Mouse (Mus musculus) ES-Bruce4 (cell line): ENCODE results near the gene Tm6sf1. TPM values are rescaled to one million over a fixed set of nuclear protein-coding genes. Genes with fewer than 3 reads are reported as not detected.

Experiments used
- H3K27ac ChIP-seq: 2 replicates; pipeline ENCODE4 v1.5.1; 2012; ENCODE audit warnings: low read length, inconsistent platforms; ENCODE audit not compliant: insufficient read depth
- H3K27me3 ChIP-seq: 2 replicates; pipeline ENCODE4 v1.6.1; 2012; ENCODE audit warnings: mild to moderate bottlenecking, low read length, inconsistent platforms; ENCODE audit not compliant: control insufficient read depth, poor library complexity, insufficient read depth, severe bottlenecking
- H3K36me3 ChIP-seq: 2 replicates; pipeline ENCODE4 v1.6.1; 2012; ENCODE audit warnings: inconsistent platforms, mild to moderate bottlenecking, low read length, moderate library complexity; ENCODE audit not compliant: control insufficient read depth, poor library complexity, insufficient read depth, severe bottlenecking
- H3K4me1 ChIP-seq: one replicate; pipeline ENCODE4 v1.8.1; 2011; ENCODE audit warnings: low read length; ENCODE audit not compliant: control insufficient read depth, insufficient read depth
- H3K4me3 ChIP-seq: 2 replicates; pipeline ENCODE4 v1.5.1; 2011; ENCODE audit warnings: low read depth, mild to moderate bottlenecking, low read length
- H3K9ac ChIP-seq: 2 replicates; pipeline ENCODE4 v1.6.1; 2012; ENCODE audit warnings: low read depth, mild to moderate bottlenecking, inconsistent platforms; ENCODE audit not compliant: poor library complexity, severe bottlenecking
- H3K9me3 ChIP-seq: replicated peaks from 2 replicates; pipeline ENCODE4 v1.6.1; 2012; ENCODE audit warnings: mild to moderate bottlenecking, low read length, inconsistent platforms; ENCODE audit not compliant: control insufficient read depth, poor library complexity, insufficient read depth, severe bottlenecking
- CTCF ChIP-seq: IDR thresholded peaks from one replicate; pipeline ENCODE4 v1.8.1; 2011; ENCODE audit warnings: low read depth, low read length
- EP300 ChIP-seq: IDR thresholded peaks from 2 replicates; pipeline ENCODE4 v1.6.1; 2011; ENCODE audit warnings: low read depth, low read length; ENCODE audit not compliant: insufficient read depth
- POLR2A ChIP-seq: IDR thresholded peaks from one replicate; pipeline ENCODE4 v1.8.1; 2011; ENCODE audit warnings: low read length; ENCODE audit not compliant: insufficient read depth
- polyA plus RNA-seq: library from polyadenylated mRNA; stranded (reverse); fragments of >200 nt; gene quantifications from 2 replicates; pipeline ENCODE4 v1.2.4, GENCODE M21; 2011; ENCODE audit warnings: low read depth; ENCODE audit not compliant: missing spikeins, insufficient read depth, insufficient read length

The Tm6sf1 gene
- polyA plus RNA-seq, 1 experiment: 10.1 TPM

GRCm38 (mm10) chr7:81854568-81855307 lies 4.1 kb upstream of the Tm6sf1 start:
- H3K27ac ChIP-seq: no peak overlapping the region
- TF ChIP-seq EP300 (no peak), POLR2A (no peak), CTCF (no peak)
- H3K4me1 ChIP-seq: no peaks in the 10 kb centered on the region
- H3K9me3 ChIP-seq: no peaks in the 10 kb centered on the region
- no peaks in the 10 kb centered on the region for H3K36me3 ChIP-seq
- no peak overlapping the region for H3K9ac ChIP-seq
- H3K27me3 ChIP-seq: peaks cover 6% of the 10 kb centered on the region
- H3K4me3 ChIP-seq: no peak overlapping the region

GRCm38 (mm10) chr7:81855694-81856093 lies 3.1 kb upstream of the Tm6sf1 start, which contains the start of gene Gm10160:
Gm10160 (minus strand) TSS chr7:81855794.
- H3K4me1 ChIP-seq: no peaks in the 10 kb centered on the region
- no peaks in the 10 kb centered on the region for H3K36me3 ChIP-seq
- TF ChIP-seq EP300: no peak
- no peak for TF ChIP-seq CTCF
- no peak for TF ChIP-seq POLR2A

GRCm38 (mm10) chr7:81856221-81856620 lies 2.6 kb upstream of the Tm6sf1 start:
- no peaks in the 10 kb centered on the region for H3K4me1 ChIP-seq
- H3K27ac ChIP-seq: no peak overlapping the region
- no peak overlapping the region for H3K9ac ChIP-seq
- TF ChIP-seq POLR2A (no peak), CTCF (no peak), EP300 (no peak)
- H3K4me3 ChIP-seq: no peak overlapping the region
- H3K9me3 ChIP-seq: no peaks in the 10 kb centered on the region
- peaks cover 7% of the 10 kb centered on the region for H3K27me3 ChIP-seq
- no peaks in the 10 kb centered on the region for H3K36me3 ChIP-seq

More at GRCm38 (mm10) chr7:81855694-81856093, 3.1 kb upstream of the Tm6sf1 start, which contains the start of gene Gm10160:
- Histone ChIP-seq H3K27ac (no peak within 1 kb of the TSS), H3K27me3 (peaks cover 7% of the 10 kb centered on the region), H3K9me3 (no peaks in the 10 kb centered on the region), H3K9ac (no peak within 1 kb of the TSS), H3K4me3 (no peak within 1 kb of the TSS)

GRCm38 (mm10) chr7:81858236-81858635 lies 565 bp upstream of the Tm6sf1 start:
- Histone ChIP-seq H3K27ac (no peak overlapping the region), H3K9ac (peak overlapping the region; percentile 88; the same call in 1 of the 2 replicates), H3K4me3 (peak overlapping the region; percentile 55; the same call in 1 of the 2 replicates), H3K9me3 (no peaks in the 10 kb centered on the region), H3K27me3 (peaks cover 7% of the 10 kb centered on the region), H3K36me3 (no peaks in the 10 kb centered on the region), H3K4me1 (no peaks in the 10 kb centered on the region)
- TF ChIP-seq EP300 (no peak), POLR2A (no peak), CTCF (no peak)

GRCm38 (mm10) chr7:81860071-81860470 lies 1.3 kb downstream of the Tm6sf1 start:
- Histone ChIP-seq H3K9me3 (no peaks in the 10 kb centered on the region), H3K9ac (no peak overlapping the region), H3K36me3 (no peaks in the 10 kb centered on the region), H3K27me3 (peaks cover 7% of the 10 kb centered on the region), H3K4me3 (no peak overlapping the region), H3K27ac (no peak overlapping the region), H3K4me1 (no peaks in the 10 kb centered on the region)
- TF ChIP-seq EP300 (no peak), CTCF (no peak), POLR2A (no peak)

GRCm38 (mm10) chr7:81860996-81861395 lies 2.2 kb downstream of the Tm6sf1 start:
- H3K4me3 ChIP-seq: no peak overlapping the region

More at GRCm38 (mm10) chr7:81860996-81861395, 2.2 kb downstream of the Tm6sf1 start:
- TF ChIP-seq EP300: no peak
- no peaks in the 10 kb centered on the region for H3K4me1 ChIP-seq
- no peak overlapping the region for H3K27ac ChIP-seq
- no peaks in the 10 kb centered on the region for H3K36me3 ChIP-seq
- no peaks in the 10 kb centered on the region for H3K9me3 ChIP-seq
- H3K9ac ChIP-seq: no peak overlapping the region
- H3K27me3 ChIP-seq: peaks cover 7% of the 10 kb centered on the region
